Mouse (Mus musculus) heart, adult 2 months (tissue): ENCODE data around the gene Endou.

ENCODE experiments used
- CTCF ChIP-seq: fragments of 200-600 bp; IDR thresholded peaks from 2 replicates; pipeline ENCODE4 v1.8.1; 2022; ENCODE audit warnings: antibody characterized with exemption, mild to moderate bottlenecking, moderate library complexity
- POLR2A ChIP-seq: fragments of 200-500 bp; IDR thresholded peaks from 2 replicates; pipeline ENCODE4 v1.6.1; 2011; ENCODE audit warnings: mild to moderate bottlenecking, low read depth, low read length, control low read depth; ENCODE audit not compliant: insufficient read depth

- no peak for TF ChIP-seq POLR2A
- TF ChIP-seq CTCF: no peak
Measured at GRCm38 (mm10) chr15:97677341-97677740, 53.8 kb downstream of the Endou start.
